Mouse (Mus musculus) lung, postnatal 0 days (tissue): ENCODE measurements at regions not wholly inside any gene's neighbourhood (a gene's known extent, or its start where the extent isn't known, plus 50 kb on each side); places are given as distances from the start of the nearest gene placed in this dataset.

Experiments used
- CTCF ChIP-seq: IDR thresholded peaks from 2 replicates; pipeline ENCODE4 v1.5.1; 2016; ENCODE audit warnings: antibody characterized with exemption, mild to moderate bottlenecking
- EP300 ChIP-seq: IDR thresholded peaks from 2 replicates; pipeline ENCODE4 v1.6.1; 2016; ENCODE audit warnings: antibody characterized with exemption, mild to moderate bottlenecking, control low read depth

GRCm38 (mm10) chr13:83726346-83726975 lies 222.6 kb downstream of the Mef2c start:
- TF ChIP-seq CTCF = no peak
- no peak for TF ChIP-seq EP300
